Mouse (Mus musculus): ENCODE data around the gene Hoxd4.

- TF ChIP-seq POLR2A (IDR thresholded peaks at IDR 0.05; ENCODE audit: low read depth, low read length) (no peak), CTCF (conservative IDR thresholded peaks at IDR 0.05; ENCODE audit: insufficient read depth, insufficient read length, low read depth, low read length) (no peak)
Observed at GRCm38 (mm10) chr2:74710929-74711543, 693 bp upstream of the Hoxd4 start.
